Mouse (Mus musculus) forebrain, embryonic 10.5 days (tissue): ENCODE data around the gene Plekha3. TPM values are rescaled to one million over a fixed set of nuclear protein-coding genes. Genes with fewer than 3 reads are reported as not detected.

ENCODE experiments used
- DNase-seq: peaks from one replicate; pipeline ENCODE4 v3.0.0-alpha.2; 2017; ENCODE audit warnings: low spot score; ENCODE audit errors: extremely low spot score
- H3K27ac ChIP-seq: fragments of 300-500 bp; sonication (generic); 2 replicates; pipeline ENCODE4 v1.5.1; 2016; ENCODE audit warnings: mild to moderate bottlenecking
- H3K27me3 ChIP-seq: fragments of 300-500 bp; sonication (generic); 2 replicates; pipeline ENCODE4 v1.6.1; 2016; ENCODE audit warnings: mild to moderate bottlenecking; ENCODE audit not compliant: poor library complexity, severe bottlenecking
- H3K36me3 ChIP-seq: fragments of 300-500 bp; sonication (generic); replicated peaks from 2 replicates; pipeline ENCODE4 v1.6.1; 2016; ENCODE audit warnings: mild to moderate bottlenecking, moderate library complexity
- H3K4me1 ChIP-seq: fragments of 300-500 bp; sonication (generic); 2 replicates; pipeline ENCODE4 v1.6.1; 2016
- H3K4me3 ChIP-seq: fragments of 300-500 bp; sonication (generic); 2 replicates; pipeline ENCODE4 v1.5.1; 2016; ENCODE audit warnings: mild to moderate bottlenecking, moderate library complexity
- H3K9me3 ChIP-seq: fragments of 300-500 bp; sonication (generic); 2 replicates; pipeline ENCODE4 v1.6.1; 2016; ENCODE audit warnings: mild to moderate bottlenecking, moderate library complexity
- WGBS: fragments of 180-500 bp; shearing (Covaris S2); methylation state at CpG from one replicate; pipeline ENCODE4 v1.1.7; 2016; 5-methylcytosine and 5-hydroxymethylcytosine counted together
- polyA plus RNA-seq: library from polyadenylated mRNA; unstranded; fragments of >200 nt; fragmentation: Nextera tagmentation; extraction: Ambion mirVana; gene quantifications from 2 replicates; pipeline ENCODE4 v1.2.1, GENCODE M21; 2016

Plekha3 gene
- polyA plus RNA-seq, 1 experiment from 2014 or later, result 5.6 TPM

GRCm38 (mm10) chr2:76687608-76688007 is 12.5 kb downstream of the Plekha3 start:
- no peak for DNase-seq
- Histone ChIP-seq H3K27me3 (no peaks in the 10 kb centered on the region), H3K9me3 (no peaks in the 10 kb centered on the region), H3K27ac (no peak overlapping the region), H3K36me3 (peaks cover 93% of the 10 kb centered on the region), H3K4me3 (no peak overlapping the region), H3K4me1 (no peaks in the 10 kb centered on the region)
- 84% methylated on average over 3 of the region's 3 CpGs for WGBS

- Histone ChIP-seq H3K4me1 (no peaks in the 10 kb centered on the region), H3K4me3 (no peak overlapping the region), H3K9me3 (no peaks in the 10 kb centered on the region), H3K27me3 (no peaks in the 10 kb centered on the region), H3K27ac (no peak overlapping the region), H3K36me3 (peaks cover 93% of the 10 kb centered on the region)
- WGBS, result 71% methylated on average over 7 of the region's 7 CpGs
- no peak for DNase-seq
These were observed 13.1 kb downstream of the Plekha3 start for GRCm38 (mm10) chr2:76688162-76688561.

GRCm38 (mm10) chr2:76690436-76691204 is 15.5 kb downstream of the Plekha3 start:
- no peak overlapping the region for H3K27ac ChIP-seq
- 88% methylated on average over 12 of the region's 12 CpGs for WGBS
- no peak for DNase-seq
- H3K36me3 ChIP-seq, result peaks cover 93% of the 10 kb centered on the region
- H3K27me3 ChIP-seq, result no peaks in the 10 kb centered on the region
- H3K9me3 ChIP-seq, result no peaks in the 10 kb centered on the region
- H3K4me3 ChIP-seq, result no peak overlapping the region
- H3K4me1 ChIP-seq, result no peaks in the 10 kb centered on the region

GRCm38 (mm10) chr2:76693765-76694164 is 18.7 kb downstream of the Plekha3 start:
- WGBS, result 87% methylated on average over 5 of the region's 5 CpGs
- no peaks in the 10 kb centered on the region for H3K27me3 ChIP-seq
- no peak overlapping the region for H3K4me3 ChIP-seq
- DNase-seq, result no peak
- H3K27ac ChIP-seq, result no peak overlapping the region
- no peaks in the 10 kb centered on the region for H3K9me3 ChIP-seq
- no peaks in the 10 kb centered on the region for H3K4me1 ChIP-seq
- peaks cover 90% of the 10 kb centered on the region for H3K36me3 ChIP-seq

DNA sequence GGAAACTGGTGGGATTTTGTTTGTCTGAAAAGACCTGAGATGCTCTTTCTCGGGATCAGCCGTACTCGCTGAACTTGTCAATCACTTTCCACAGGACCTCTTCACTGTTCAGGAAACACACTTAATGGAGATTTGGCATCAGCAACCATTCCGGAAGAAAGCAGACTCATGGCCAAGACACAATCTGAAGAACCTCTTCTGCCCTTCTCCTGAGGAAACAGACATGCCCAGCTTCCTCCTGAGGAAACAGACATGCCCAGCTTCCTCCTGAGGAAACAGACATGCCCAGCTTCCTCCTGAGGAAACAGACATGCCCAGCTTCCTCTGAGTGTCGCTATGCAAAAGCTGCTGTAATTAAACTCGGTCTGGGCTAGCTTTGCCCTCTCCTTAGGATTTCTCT is 20.2 kb downstream of the Plekha3 start:
- no peak overlapping the region for H3K4me3 ChIP-seq
- peaks cover 4% of the 10 kb centered on the region; the same call in 1 of the 2 replicates for H3K4me1 ChIP-seq
- peaks cover 88% of the 10 kb centered on the region for H3K36me3 ChIP-seq
- H3K27me3 ChIP-seq, result no peaks in the 10 kb centered on the region
- H3K27ac ChIP-seq, result no peak overlapping the region
- no peak for DNase-seq
- H3K9me3 ChIP-seq, result no peaks in the 10 kb centered on the region
- WGBS, result 92% methylated on average over 6 of the region's 6 CpGs

- Histone ChIP-seq H3K9me3 (no peaks in the 10 kb centered on the region), H3K27ac (no peak overlapping the region), H3K4me3 (no peak overlapping the region), H3K36me3 (peaks cover 33% of the 10 kb centered on the region), H3K4me1 (peaks cover 4% of the 10 kb centered on the region; the same call in 1 of the 2 replicates), H3K27me3 (no peaks in the 10 kb centered on the region)
- WGBS, result 90% methylated on average over 3 of the region's 3 CpGs
- DNase-seq, result no peak
These were observed 27.1 kb downstream of the Plekha3 start for GRCm38 (mm10) chr2:76702188-76702587.

- Histone ChIP-seq H3K36me3 (peaks cover 27% of the 10 kb centered on the region), H3K9me3 (no peaks in the 10 kb centered on the region), H3K4me3 (no peak overlapping the region), H3K27me3 (no peaks in the 10 kb centered on the region), H3K4me1 (peaks cover 4% of the 10 kb centered on the region; the same call in 1 of the 2 replicates), H3K27ac (no peak overlapping the region)
- WGBS, result 88% methylated on average over 5 of the region's 5 CpGs
- no peak for DNase-seq
These were observed 27.7 kb downstream of the Plekha3 start for GRCm38 (mm10) chr2:76702751-76703150.

DNA sequence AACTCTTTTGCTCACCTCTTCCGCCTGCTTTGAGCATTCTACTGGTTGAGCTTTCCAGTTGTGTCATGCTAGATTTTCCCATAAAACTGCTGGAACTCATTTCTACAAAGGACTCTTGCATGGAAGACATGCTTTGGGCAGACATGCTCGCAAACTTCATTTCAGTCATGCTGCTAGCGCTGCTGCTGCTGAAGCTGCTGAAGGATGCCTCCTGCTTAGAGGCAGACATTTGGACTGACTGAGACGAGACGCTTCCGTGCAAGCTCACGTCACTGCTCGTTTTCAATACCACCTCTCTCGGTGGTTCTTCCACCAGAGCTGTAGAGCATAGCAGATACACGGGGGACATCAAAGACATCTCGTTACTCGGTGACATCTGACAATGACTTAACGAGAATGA is 30.6 kb downstream of the Plekha3 start:
- WGBS, result 93% methylated on average over 13 of the region's 13 CpGs
- H3K27me3 ChIP-seq, result no peaks in the 10 kb centered on the region
- H3K9me3 ChIP-seq, result peaks cover 15% of the 10 kb centered on the region
- H3K4me3 ChIP-seq, result no peak overlapping the region
- no peaks in the 10 kb centered on the region for H3K4me1 ChIP-seq
- H3K27ac ChIP-seq, result no peak overlapping the region
- H3K36me3 ChIP-seq, result peaks cover 23% of the 10 kb centered on the region
- DNase-seq, result no peak

GRCm38 (mm10) chr2:76708512-76708911 is 33.4 kb downstream of the Plekha3 start:
- H3K27ac ChIP-seq, result no peak overlapping the region
- peaks cover 28% of the 10 kb centered on the region for H3K9me3 ChIP-seq
- H3K36me3 ChIP-seq, result peaks cover 24% of the 10 kb centered on the region
- H3K4me1 ChIP-seq, result no peaks in the 10 kb centered on the region
- WGBS, result 94% methylated on average over 3 of the region's 3 CpGs
- DNase-seq, result no peak
- no peaks in the 10 kb centered on the region for H3K27me3 ChIP-seq
- no peak overlapping the region for H3K4me3 ChIP-seq

DNA sequence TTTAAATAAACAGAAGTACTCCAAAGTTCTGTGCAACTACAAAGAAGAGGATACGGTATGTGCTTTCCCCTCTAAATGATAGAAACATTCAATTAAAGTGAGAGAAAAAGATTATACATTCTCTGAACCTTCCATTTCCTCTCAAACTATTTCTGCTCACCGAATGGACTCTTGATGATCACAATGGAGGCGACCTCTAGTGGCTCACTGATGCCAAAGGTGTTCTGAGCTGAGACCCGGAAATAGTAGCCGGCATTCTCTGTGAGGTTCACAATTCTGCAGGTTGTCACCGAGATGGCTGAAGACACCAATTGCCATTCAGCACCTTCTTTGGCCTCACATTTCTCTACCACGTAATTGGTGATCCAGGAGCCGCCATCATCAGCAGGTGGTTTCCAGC is 39.9 kb downstream of the Plekha3 start:
- no peaks in the 10 kb centered on the region for H3K27me3 ChIP-seq
- H3K4me1 ChIP-seq, result no peaks in the 10 kb centered on the region
- H3K4me3 ChIP-seq, result no peak overlapping the region
- H3K36me3 ChIP-seq, result peaks cover 15% of the 10 kb centered on the region
- no peak overlapping the region for H3K27ac ChIP-seq
- no peak for DNase-seq
- 74% methylated on average over 8 of the region's 8 CpGs for WGBS
- H3K9me3 ChIP-seq, result peaks cover 23% of the 10 kb centered on the region

DNA sequence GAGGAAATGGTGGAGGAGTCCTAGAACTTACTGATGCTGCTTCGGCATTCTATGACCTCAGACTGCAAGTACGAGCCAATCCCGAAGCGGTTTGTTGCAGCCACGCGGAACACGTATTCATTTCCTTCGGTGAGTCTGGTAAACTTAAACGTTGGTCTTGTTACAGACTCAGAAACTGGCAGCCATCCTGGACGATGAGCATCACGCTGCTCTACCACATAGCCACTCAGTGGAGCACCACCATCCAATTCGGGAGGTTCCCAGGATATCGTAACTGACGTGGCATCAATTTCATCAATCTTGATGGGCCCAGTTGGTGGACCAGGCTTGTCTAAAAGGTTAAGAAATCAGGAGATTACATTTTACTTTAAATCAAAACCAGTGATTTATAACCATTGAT is 44.6 kb downstream of the Plekha3 start:
- Histone ChIP-seq H3K27me3 (no peaks in the 10 kb centered on the region), H3K36me3 (peaks cover 3% of the 10 kb centered on the region; the same call in 1 of the 2 replicates), H3K27ac (no peak overlapping the region), H3K4me1 (no peaks in the 10 kb centered on the region), H3K4me3 (no peak overlapping the region), H3K9me3 (peaks cover 5% of the 10 kb centered on the region; the same call in 1 of the 2 replicates)
- WGBS, result 95% methylated on average over 14 of the region's 14 CpGs
- no peak for DNase-seq
